Mouse (Mus musculus): ENCODE data around the gene March9. TPM values are rescaled to one million over a fixed set of nuclear protein-coding genes. Genes with fewer than 3 reads are reported as not detected.

The March9 gene
- polyA plus RNA-seq, 1 experiment from 2014 or later, result 0.13 TPM

DNA sequence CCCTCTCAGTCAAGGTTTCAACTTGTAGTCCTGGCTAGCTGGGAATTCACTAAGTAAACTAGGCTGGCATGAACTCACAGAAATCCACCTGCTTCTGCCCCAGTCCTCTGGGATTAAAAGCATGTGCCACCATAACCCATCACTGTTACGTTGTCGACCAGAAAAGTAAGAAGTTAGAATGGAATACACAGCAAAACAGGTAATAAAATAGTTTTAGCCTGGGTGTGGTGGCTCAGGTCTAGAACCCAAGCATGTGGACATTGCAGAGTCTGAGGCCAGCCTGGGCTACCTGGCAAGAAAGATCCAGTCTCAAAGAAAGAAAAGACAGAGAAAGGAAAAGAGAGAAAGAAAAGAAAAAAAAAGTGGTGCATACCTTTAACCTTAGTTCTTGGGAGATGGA, 1.5 kb upstream of the March9 start:
- Histone ChIP-seq H3K4me3 (no peak overlapping the region), H3K27me3 (peaks cover 53% of the 10 kb centered on the region), H3K27ac (no peak overlapping the region), H3K4me1 (replicated peaks) (peaks cover 37% of the 10 kb centered on the region), H3K36me3 (peaks cover 16% of the 10 kb centered on the region), H3K4me2 (no peak overlapping the region), H3K9ac (no peak overlapping the region), H3K9me3 (replicated peaks) (no peaks in the 10 kb centered on the region)
- no peak for ATAC-seq (replicated peaks; ENCODE audit: insufficient number of reproducible peaks, insufficient read depth, low FRiP score, low read depth)
- WGBS, result 75% methylated on average over 2 of the region's 2 CpGs

DNA sequence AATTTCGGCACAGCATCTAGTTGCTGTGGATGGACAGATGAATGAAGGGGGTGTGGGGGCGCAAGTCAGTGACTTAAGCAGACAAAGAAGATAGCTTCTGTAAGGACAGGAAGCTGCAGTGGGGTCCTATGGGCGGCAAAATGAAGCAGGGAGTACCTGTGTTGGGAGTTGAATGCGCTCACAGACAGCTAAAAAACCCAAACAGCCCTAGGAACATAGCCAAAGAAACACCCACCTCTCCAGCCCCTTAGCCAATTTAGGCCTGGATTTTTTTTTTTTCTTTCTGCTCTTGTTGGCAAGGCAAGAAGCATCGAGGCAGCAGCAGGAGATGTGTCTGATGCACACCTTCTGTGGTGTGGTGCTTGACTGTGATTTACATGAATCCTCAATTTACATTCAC, 1.1 kb upstream of the March9 start:
- ATAC-seq (replicated peaks; ENCODE audit: insufficient number of reproducible peaks, insufficient read depth, low FRiP score, low read depth), result no peak
- peaks cover 12% of the 10 kb centered on the region for H3K36me3 ChIP-seq
- H3K9me3 ChIP-seq (replicated peaks), result no peaks in the 10 kb centered on the region
- H3K4me1 ChIP-seq (replicated peaks), result peaks cover 36% of the 10 kb centered on the region
- peaks cover 54% of the 10 kb centered on the region for H3K27me3 ChIP-seq
- no peak overlapping the region for H3K9ac ChIP-seq
- no peak overlapping the region for H3K4me2 ChIP-seq
- 57% methylated on average over 5 of the region's 5 CpGs for WGBS
- H3K4me3 ChIP-seq, result peak overlapping the region; percentile 81; the same call in 1 of the 2 replicates
- no peak overlapping the region for H3K27ac ChIP-seq

DNA sequence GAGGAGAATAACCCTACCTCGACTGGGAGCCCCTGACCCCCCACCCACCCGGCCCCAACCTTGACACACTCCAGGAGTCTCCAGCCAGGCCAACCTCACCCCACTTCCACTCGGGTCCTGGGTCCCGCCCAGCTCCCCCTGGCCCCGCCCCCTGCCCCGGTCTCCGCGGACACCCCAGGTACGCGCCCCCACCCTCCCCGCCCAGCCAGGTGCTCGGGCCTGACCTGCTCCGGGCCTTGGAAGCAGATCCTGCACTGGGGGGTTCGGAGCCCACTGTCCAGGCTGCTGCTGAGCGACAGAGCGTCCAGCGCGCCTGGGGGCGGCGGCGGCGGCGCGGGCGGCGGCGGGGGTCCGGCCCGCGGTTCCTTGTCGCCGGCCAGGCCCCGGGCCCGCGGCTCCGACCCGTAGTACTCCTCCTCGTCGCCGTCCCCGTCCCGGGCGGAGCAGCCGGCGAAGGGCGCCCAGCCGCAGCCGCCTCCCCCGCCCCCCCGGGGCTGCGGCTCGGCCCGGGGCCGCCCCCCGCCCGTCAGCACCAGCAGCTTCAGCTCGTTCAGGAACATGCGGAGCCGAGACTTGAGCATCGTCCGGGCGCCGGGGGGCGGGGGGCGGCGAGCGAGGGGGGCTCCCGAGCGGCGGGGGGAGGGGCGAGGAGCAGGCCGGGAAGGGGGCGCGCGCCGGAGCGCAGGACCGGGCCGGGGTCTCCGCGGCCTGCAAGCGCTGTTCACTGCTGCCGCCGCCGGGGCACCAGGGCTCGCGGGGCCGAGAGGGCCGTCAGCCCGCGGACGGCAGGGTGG, 613 bp downstream of the March9 start:
- WGBS, result 1% methylated on average over 51 of the region's 92 CpGs
- Histone ChIP-seq H3K27me3 (peaks cover 62% of the 10 kb centered on the region), H3K36me3 (no peaks in the 10 kb centered on the region), H3K4me3 (peak overlapping the region; percentile 81), H3K9ac (peak overlapping the region; percentile 76), H3K27ac (no peak overlapping the region), H3K4me1 (replicated peaks) (peaks cover 26% of the 10 kb centered on the region), H3K4me2 (peak overlapping the region; percentile 100), H3K9me3 (replicated peaks) (no peaks in the 10 kb centered on the region)
- ATAC-seq (replicated peaks; ENCODE audit: insufficient number of reproducible peaks, insufficient read depth, low FRiP score, low read depth), result no peak

DNA sequence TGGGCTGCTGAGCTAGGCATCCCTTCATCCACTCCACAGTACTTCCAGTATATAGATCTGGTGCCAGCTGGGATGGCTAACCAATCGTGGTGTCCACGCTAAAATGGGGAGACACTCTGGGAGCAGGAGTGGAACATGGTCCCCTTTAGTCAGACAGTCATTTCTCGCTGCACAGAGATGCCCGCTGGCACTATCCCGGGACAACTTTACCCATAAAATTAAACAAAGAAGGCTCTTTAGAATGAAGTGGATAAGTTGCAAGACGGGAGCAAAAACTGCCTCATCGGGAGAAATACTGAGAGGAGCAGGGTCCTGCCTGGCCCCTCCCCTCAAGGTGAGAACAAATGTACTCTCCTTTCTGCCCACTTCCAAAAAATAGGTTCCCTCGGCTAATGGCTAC, 1.3 kb downstream of the March9 start:
- Histone ChIP-seq H3K36me3 (no peaks in the 10 kb centered on the region), H3K9me3 (replicated peaks) (no peaks in the 10 kb centered on the region), H3K9ac (peak overlapping the region; percentile 76), H3K4me1 (replicated peaks) (peaks cover 25% of the 10 kb centered on the region), H3K4me3 (peak overlapping the region; percentile 81), H3K27me3 (peaks cover 62% of the 10 kb centered on the region), H3K27ac (no peak overlapping the region), H3K4me2 (peak overlapping the region; percentile 100)
- WGBS, result 14% methylated on average over 8 of the region's 8 CpGs
- ATAC-seq (replicated peaks; ENCODE audit: insufficient number of reproducible peaks, insufficient read depth, low FRiP score, low read depth), result no peak

DNA sequence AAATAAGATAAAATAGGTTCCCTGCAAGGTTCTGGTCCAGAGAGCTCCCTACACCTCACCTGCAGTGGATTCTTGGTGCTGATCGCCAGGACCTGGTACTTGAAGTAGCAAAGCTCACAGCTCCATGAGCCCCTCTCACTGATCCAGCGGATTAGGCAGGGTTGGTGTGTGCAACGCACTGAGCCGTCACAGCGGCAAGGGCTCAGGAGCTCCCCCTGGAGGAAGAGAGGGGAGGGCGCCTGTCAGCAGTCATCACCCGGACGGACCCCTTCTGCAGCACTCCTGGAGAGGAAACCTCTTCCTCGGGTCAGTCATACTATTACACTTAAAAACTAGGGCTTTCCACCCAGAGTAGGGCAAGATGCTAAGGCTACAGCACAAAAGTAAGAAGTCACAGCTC, 1.8 kb downstream of the March9 start:
- peaks cover 63% of the 10 kb centered on the region for H3K27me3 ChIP-seq
- ATAC-seq (replicated peaks; ENCODE audit: insufficient number of reproducible peaks, insufficient read depth, low FRiP score, low read depth), result no peak
- no peaks in the 10 kb centered on the region for H3K36me3 ChIP-seq
- no peak overlapping the region for H3K27ac ChIP-seq
- H3K4me1 ChIP-seq (replicated peaks), result peaks cover 25% of the 10 kb centered on the region
- WGBS, result under 1% methylated on average over 9 of the region's 9 CpGs
- H3K9me3 ChIP-seq (replicated peaks), result no peaks in the 10 kb centered on the region
- H3K9ac ChIP-seq, result no peak overlapping the region
- peak overlapping the region; percentile 81 for H3K4me3 ChIP-seq
- H3K4me2 ChIP-seq, result peak overlapping the region; percentile 100

DNA sequence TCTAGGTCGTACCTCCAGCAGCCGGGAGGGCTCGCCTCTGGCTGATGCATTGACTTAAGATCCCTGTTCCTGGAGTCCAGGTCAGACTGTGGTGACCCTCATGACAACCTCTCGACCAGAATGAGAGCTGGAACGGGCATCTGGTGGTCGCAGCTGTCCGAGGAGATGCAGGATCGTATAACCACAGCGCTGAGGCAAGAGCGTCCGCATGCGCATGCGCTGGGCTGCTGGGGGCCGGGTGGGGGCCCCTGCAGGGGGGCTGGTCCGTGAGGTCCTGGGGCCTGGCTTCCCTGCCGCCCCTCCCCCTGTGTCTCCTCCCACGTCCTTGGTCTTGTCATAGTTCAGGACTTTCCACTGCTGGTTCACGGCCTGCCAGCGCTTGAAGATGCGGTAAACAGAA, 3.5 kb downstream of the March9 start:
- ATAC-seq (replicated peaks; ENCODE audit: insufficient number of reproducible peaks, insufficient read depth, low FRiP score, low read depth), result no peak
- Histone ChIP-seq H3K4me2 (no peak overlapping the region), H3K27me3 (peaks cover 68% of the 10 kb centered on the region), H3K9me3 (replicated peaks) (no peaks in the 10 kb centered on the region), H3K9ac (no peak overlapping the region), H3K4me3 (no peak overlapping the region), H3K36me3 (no peaks in the 10 kb centered on the region), H3K4me1 (replicated peaks) (peaks cover 22% of the 10 kb centered on the region), H3K27ac (no peak overlapping the region)
- whole genome bisulfite sequencing, result 77% methylated on average over 20 of the region's 20 CpGs

DNA sequence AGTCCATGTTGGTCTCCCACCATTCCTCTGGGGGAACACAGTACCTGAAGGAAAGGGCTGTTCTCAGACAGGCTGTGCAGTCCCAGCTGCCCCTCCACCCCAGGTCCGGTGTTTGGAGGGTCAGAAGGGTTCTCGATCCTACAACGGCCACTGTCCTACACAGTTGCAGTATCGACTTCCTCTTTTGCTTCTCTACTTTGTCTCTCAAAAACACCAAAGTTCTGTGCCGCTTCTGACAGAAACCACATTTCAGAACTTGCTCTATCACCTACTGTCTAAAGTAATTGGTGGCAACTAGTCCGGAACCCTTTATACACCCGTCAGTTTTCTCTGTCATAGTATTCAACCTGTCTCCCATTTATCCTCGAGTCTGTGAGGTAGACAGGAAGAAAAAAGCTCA, 4.6 kb downstream of the March9 start:
- Histone ChIP-seq H3K4me2 (no peak overlapping the region), H3K36me3 (no peaks in the 10 kb centered on the region), H3K27ac (no peak overlapping the region), H3K9ac (no peak overlapping the region), H3K4me3 (no peak overlapping the region), H3K9me3 (replicated peaks) (no peaks in the 10 kb centered on the region), H3K27me3 (peaks cover 68% of the 10 kb centered on the region), H3K4me1 (replicated peaks) (peaks cover 21% of the 10 kb centered on the region)
- 80% methylated on average over 8 of the region's 8 CpGs for WGBS
- ATAC-seq (replicated peaks; ENCODE audit: insufficient number of reproducible peaks, insufficient read depth, low FRiP score, low read depth), result no peak

DNA sequence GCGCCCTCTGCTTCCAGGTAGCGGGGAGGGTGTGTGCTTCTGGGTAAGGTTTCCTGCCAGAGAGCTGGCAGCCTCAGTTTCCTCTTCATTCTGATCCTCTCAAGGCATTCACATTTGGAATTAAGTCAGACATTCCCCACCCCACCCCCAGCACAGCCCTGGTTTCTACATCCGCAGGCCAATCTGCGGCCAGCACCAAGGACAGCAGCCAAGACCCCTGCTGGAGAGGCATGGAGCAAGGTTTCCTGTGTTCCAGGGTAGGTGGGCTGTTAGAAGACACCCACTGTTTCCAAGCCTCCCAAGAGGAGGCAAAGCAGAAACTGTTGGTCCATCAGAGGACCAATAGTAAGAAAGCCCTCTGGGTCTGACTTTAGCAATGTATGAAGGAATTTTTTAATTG, 5.3 kb downstream of the March9 start:
- no peak overlapping the region for H3K4me2 ChIP-seq
- peaks cover 17% of the 10 kb centered on the region for H3K4me1 ChIP-seq (replicated peaks)
- peaks cover 68% of the 10 kb centered on the region for H3K27me3 ChIP-seq
- no peaks in the 10 kb centered on the region for H3K9me3 ChIP-seq (replicated peaks)
- no peak overlapping the region for H3K9ac ChIP-seq
- no peak overlapping the region for H3K27ac ChIP-seq
- no peaks in the 10 kb centered on the region for H3K36me3 ChIP-seq
- H3K4me3 ChIP-seq, result no peak overlapping the region
- 44% methylated on average over 4 of the region's 4 CpGs for WGBS
- no peak for ATAC-seq (replicated peaks; ENCODE audit: insufficient number of reproducible peaks, insufficient read depth, low FRiP score, low read depth)

DNA sequence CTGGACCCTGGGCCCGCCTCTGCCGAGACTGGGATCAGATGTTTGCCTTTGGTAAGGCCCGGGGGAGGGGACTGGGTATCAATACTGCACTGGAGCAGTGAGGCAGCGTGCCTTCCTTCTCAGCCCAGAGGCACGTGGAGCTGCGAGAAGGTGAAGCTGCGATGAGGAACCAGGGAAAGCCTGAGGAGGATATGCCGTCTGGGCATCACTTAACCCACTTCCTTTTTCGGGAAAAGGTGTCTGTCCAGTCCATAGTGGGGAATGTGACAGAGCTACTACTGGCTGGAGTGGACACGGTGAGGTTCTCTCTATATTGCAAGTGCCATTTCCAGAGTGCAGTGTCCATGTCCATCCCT, 9.9 kb downstream of the March9 start:
- H3K4me2 ChIP-seq, result no peak overlapping the region
- no peak overlapping the region for H3K27ac ChIP-seq
- 0 out of 2 replicates have a peak, but pooled peaks cover under 1% of the 10 kb centered on the region for H3K36me3 ChIP-seq
- no peak for ATAC-seq (replicated peaks; ENCODE audit: insufficient number of reproducible peaks, insufficient read depth, low FRiP score, low read depth)
- peaks cover 62% of the 10 kb centered on the region for H3K27me3 ChIP-seq
- H3K9me3 ChIP-seq (replicated peaks), result no peaks in the 10 kb centered on the region
- WGBS, result 11% methylated on average over 10 of the region's 10 CpGs
- peaks cover 18% of the 10 kb centered on the region for H3K4me1 ChIP-seq (replicated peaks)
- H3K9ac ChIP-seq, result no peak overlapping the region
- H3K4me3 ChIP-seq, result no peak overlapping the region

DNA sequence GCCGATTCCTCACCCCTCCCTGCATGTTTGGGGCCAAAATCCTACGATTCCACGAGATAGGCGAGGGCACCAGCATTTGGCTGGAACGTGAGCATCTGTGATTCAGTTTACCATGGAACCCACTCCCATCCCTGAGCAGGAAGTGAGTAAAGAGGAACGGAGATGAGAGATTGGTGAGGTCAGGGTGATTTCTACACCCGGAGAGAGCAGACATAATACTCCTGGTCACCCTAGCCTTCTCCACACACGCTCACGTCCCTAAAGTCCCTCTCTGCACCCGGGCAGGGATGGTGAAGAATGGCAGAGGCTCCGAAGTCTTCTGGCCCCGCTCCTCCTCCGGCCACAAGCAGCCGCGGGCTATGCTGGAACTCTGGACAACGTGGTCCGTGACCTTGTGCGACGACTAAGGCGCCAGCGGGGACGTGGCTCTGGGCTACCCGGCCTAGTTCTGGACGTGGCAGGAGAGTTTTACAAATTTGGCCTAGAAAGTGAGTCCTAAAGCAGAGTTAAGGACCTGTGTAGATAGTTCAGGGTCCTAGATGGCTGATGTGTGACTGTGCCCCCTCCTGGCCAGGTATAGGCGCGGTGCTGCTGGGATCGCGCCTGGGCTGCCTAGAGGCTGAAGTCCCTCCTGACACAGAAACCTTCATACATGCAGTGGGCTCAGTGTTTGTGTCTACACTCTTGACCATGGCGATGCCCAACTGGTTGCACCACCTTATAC, 10.4 kb downstream of the March9 start:
- H3K9me3 ChIP-seq (replicated peaks), result no peaks in the 10 kb centered on the region
- WGBS, result 2% methylated on average over 29 of the region's 29 CpGs
- H3K27me3 ChIP-seq, result peaks cover 62% of the 10 kb centered on the region
- no peak overlapping the region for H3K27ac ChIP-seq
- H3K36me3 ChIP-seq, result peaks cover 6% of the 10 kb centered on the region; the same call in 1 of the 2 replicates
- H3K4me3 ChIP-seq, result peak overlapping the region; percentile 28
- 0 out of 2 replicates have a peak, but pooled peaks have one; percentile 20 for ATAC-seq (replicated peaks; ENCODE audit: insufficient number of reproducible peaks, insufficient read depth, low FRiP score, low read depth)
- H3K9ac ChIP-seq, result no peak overlapping the region
- H3K4me2 ChIP-seq, result peak overlapping the region; percentile 53
- H3K4me1 ChIP-seq (replicated peaks), result peaks cover 18% of the 10 kb centered on the region

DNA sequence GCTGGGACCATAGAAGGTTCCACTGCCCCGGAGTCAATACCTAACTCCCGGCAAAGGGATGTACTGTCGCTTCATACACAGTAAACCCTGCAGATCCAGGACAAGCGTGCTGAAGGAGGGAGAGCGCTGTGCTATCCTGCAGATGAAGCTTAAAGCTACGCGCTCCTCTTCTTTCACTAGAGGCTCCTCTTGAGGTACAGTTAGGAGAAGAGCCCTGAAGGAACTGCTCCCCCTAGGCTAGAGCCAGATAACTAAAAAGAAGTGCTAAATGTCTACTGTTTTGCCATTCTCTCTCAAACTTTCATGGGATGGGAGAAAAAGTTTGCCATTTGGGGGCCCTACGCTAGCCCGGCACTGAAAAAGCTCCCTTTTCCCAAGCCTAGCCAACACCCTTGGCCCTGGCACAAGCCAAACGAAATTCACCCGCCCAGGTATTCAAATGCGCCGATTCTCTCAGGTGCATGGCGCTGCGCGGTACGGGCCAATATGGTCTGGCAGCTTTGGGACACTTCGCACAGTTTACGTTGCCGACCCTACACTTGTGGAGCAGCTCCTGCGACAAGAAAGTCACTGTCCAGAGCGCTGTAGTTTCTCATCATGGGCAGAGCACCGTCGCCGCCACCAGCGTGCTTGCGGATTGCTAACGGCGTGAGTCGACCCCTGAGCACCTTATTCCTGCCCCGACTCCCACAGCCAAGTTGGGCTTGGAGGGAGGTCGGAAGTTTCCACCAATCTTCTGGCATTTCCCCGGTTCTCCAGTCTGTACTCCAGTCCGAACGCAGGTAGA, 11.2 kb downstream of the March9 start:
- WGBS, result 5% methylated on average over 35 of the region's 35 CpGs
- H3K36me3 ChIP-seq, result peaks cover 9% of the 10 kb centered on the region; the same call in 1 of the 2 replicates

More for the DNA sequence above, 11.2 kb downstream of the March9 start:
- H3K4me1 ChIP-seq (replicated peaks), result peaks cover 18% of the 10 kb centered on the region
- H3K4me3 ChIP-seq, result peak overlapping the region; percentile 28
- H3K27ac ChIP-seq, result no peak overlapping the region
- H3K27me3 ChIP-seq, result peaks cover 62% of the 10 kb centered on the region
- H3K9me3 ChIP-seq (replicated peaks), result no peaks in the 10 kb centered on the region
- no peak for ATAC-seq (replicated peaks; ENCODE audit: insufficient number of reproducible peaks, insufficient read depth, low FRiP score, low read depth)
- H3K4me2 ChIP-seq, result peak overlapping the region; percentile 53
- no peak overlapping the region for H3K9ac ChIP-seq
